Mouse (Mus musculus) embryonic facial prominence, embryonic 13.5 days (tissue): ENCODE measurements at regions not wholly inside any gene's neighbourhood (a gene's known extent, or its start where the extent isn't known, plus 50 kb on each side); places are given as distances from the start of the nearest gene placed in this dataset.

Experiments used
- ATAC-seq: fragments of 200-750 bp; cut with Nextera tagmentation; 2 replicates; pipeline ENCODE4 v1.8.0; 2017; ENCODE audit warnings: low read depth; ENCODE audit not compliant: insufficient number of reproducible peaks, insufficient read depth, low FRiP score, low TSS enrichment
- H3K27ac ChIP-seq: fragments of 300-500 bp; sonication (generic); 2 replicates; pipeline ENCODE4 v1.5.1; 2015; ENCODE audit warnings: moderate library complexity, mild to moderate bottlenecking, inconsistent platforms
- H3K27me3 ChIP-seq: fragments of 300-500 bp; sonication (generic); 2 replicates; pipeline ENCODE4 v1.6.1; 2015; ENCODE audit warnings: mild to moderate bottlenecking, inconsistent platforms
- H3K36me3 ChIP-seq: fragments of 300-500 bp; sonication (generic); 2 replicates; pipeline ENCODE4 v1.6.1; 2015; ENCODE audit warnings: mild to moderate bottlenecking, inconsistent platforms
- H3K4me1 ChIP-seq: fragments of 300-500 bp; sonication (generic); 2 replicates; pipeline ENCODE4 v1.6.1; 2015; ENCODE audit warnings: inconsistent platforms
- H3K4me2 ChIP-seq: fragments of 300-500 bp; sonication (generic); 2 replicates; pipeline ENCODE4 v1.6.1; 2015; ENCODE audit warnings: moderate library complexity, mild to moderate bottlenecking, inconsistent platforms
- H3K4me3 ChIP-seq: fragments of 300-500 bp; sonication (generic); 2 replicates; pipeline ENCODE4 v1.5.1; 2015; ENCODE audit warnings: mild to moderate bottlenecking, inconsistent platforms
- H3K9ac ChIP-seq: fragments of 300-500 bp; sonication (generic); 2 replicates; pipeline ENCODE4 v1.6.1; 2015; ENCODE audit warnings: mild to moderate bottlenecking, inconsistent platforms
- H3K9me3 ChIP-seq: fragments of 300-500 bp; sonication (generic); 2 replicates; pipeline ENCODE4 v1.6.1; 2016; ENCODE audit warnings: inconsistent platforms
- WGBS: fragments of 180-500 bp; shearing (Covaris S2); methylation state at CpG from one replicate; pipeline ENCODE4 v1.1.7; 2015; ENCODE audit warnings: mixed read lengths; 5-methylcytosine and 5-hydroxymethylcytosine counted together

GRCm38 (mm10) chr6:91592651-91593050 is 76.9 kb downstream of the Lsm3 start:
- Histone ChIP-seq H3K4me3 (no peak overlapping the region), H3K27ac (no peak overlapping the region), H3K27me3 (no peaks in the 10 kb centered on the region), H3K4me2 (no peak overlapping the region), H3K4me1 (peaks cover 12% of the 10 kb centered on the region), H3K36me3 (no peaks in the 10 kb centered on the region), H3K9me3 (no peaks in the 10 kb centered on the region), H3K9ac (no peak overlapping the region)
- 72% methylated on average over 2 of the region's 2 CpGs for WGBS
- ATAC-seq: no peak

GRCm38 (mm10) chr6:91598942-91599341 is 83.2 kb downstream of the Lsm3 start:
- no peak for ATAC-seq
- H3K9me3 ChIP-seq: 0 out of 2 replicates have a peak, but pooled peaks cover 5% of the 10 kb centered on the region
- H3K4me2 ChIP-seq: no peak overlapping the region
- no peaks in the 10 kb centered on the region for H3K36me3 ChIP-seq
- H3K4me1 ChIP-seq: peaks cover 8% of the 10 kb centered on the region; the same call in 1 of the 2 replicates
- no peak overlapping the region for H3K4me3 ChIP-seq
- WGBS: 48% methylated on average over 10 of the region's 10 CpGs
- H3K27me3 ChIP-seq: no peaks in the 10 kb centered on the region
- no peak overlapping the region for H3K9ac ChIP-seq
- no peak overlapping the region; the same call in 1 of the 2 replicates for H3K27ac ChIP-seq

GRCm38 (mm10) chr6:91600116-91600515 is 83.7 kb upstream of the Slc6a6 start:
- ATAC-seq: no peak
- Histone ChIP-seq H3K27ac (no peak overlapping the region), H3K4me1 (peaks cover 8% of the 10 kb centered on the region; the same call in 1 of the 2 replicates), H3K4me3 (no peak overlapping the region), H3K36me3 (no peaks in the 10 kb centered on the region), H3K4me2 (no peak overlapping the region), H3K27me3 (no peaks in the 10 kb centered on the region), H3K9me3 (0 out of 2 replicates have a peak, but pooled peaks cover 5% of the 10 kb centered on the region), H3K9ac (no peak overlapping the region)
- 87% methylated on average over 3 of the region's 3 CpGs for WGBS

- no peak for ATAC-seq
- no peak overlapping the region for H3K4me2 ChIP-seq
- no peaks in the 10 kb centered on the region for H3K27me3 ChIP-seq
- H3K4me1 ChIP-seq: peaks cover 4% of the 10 kb centered on the region; the same call in 1 of the 2 replicates
- H3K27ac ChIP-seq: no peak overlapping the region
- H3K9ac ChIP-seq: no peak overlapping the region
- no peak overlapping the region for H3K4me3 ChIP-seq
- H3K36me3 ChIP-seq: no peaks in the 10 kb centered on the region
- H3K9me3 ChIP-seq: 0 out of 2 replicates have a peak, but pooled peaks cover 5% of the 10 kb centered on the region
- 87% methylated on average over 10 of the region's 10 CpGs for WGBS
These were observed 77.1 kb upstream of the Slc6a6 start for GRCm38 (mm10) chr6:91606634-91607215.

- peaks cover 4% of the 10 kb centered on the region; the same call in 1 of the 2 replicates for H3K4me1 ChIP-seq
- H3K4me3 ChIP-seq: no peak overlapping the region
- no peaks in the 10 kb centered on the region for H3K36me3 ChIP-seq
- 77% methylated on average over 12 of the region's 12 CpGs for WGBS
- no peak overlapping the region for H3K27ac ChIP-seq
- H3K9me3 ChIP-seq: 0 out of 2 replicates have a peak, but pooled peaks cover 1% of the 10 kb centered on the region
- no peak for ATAC-seq
- H3K27me3 ChIP-seq: no peaks in the 10 kb centered on the region
- H3K4me2 ChIP-seq: no peak overlapping the region
- H3K9ac ChIP-seq: no peak overlapping the region
These were observed 76.1 kb upstream of the Slc6a6 start for GRCm38 (mm10) chr6:91607613-91608272.

DNA sequence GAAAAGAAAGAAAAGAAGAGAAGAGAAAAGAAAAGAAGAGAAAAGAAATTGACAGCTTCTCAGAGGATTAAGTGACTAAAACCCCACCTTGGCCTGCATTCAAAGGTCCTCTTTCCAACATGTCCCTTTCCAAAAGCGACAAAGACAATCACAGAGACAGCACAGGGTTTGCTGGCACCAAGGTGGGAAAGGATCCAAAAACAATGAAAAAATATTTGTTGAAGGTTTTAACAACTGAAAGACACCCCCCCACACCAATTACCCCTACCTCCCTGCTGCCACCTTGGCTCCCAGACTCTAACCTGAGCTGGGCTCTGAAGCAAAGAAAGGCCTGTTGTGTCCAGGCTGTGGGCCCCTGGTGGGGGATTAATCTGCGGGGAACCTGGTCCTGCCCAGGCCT is 74.2 kb upstream of the Slc6a6 start:
- H3K27me3 ChIP-seq: no peaks in the 10 kb centered on the region
- H3K9ac ChIP-seq: no peak overlapping the region
- no peaks in the 10 kb centered on the region for H3K9me3 ChIP-seq
- H3K4me3 ChIP-seq: no peak overlapping the region
- no peak overlapping the region for H3K27ac ChIP-seq
- H3K36me3 ChIP-seq: no peaks in the 10 kb centered on the region
- no peak for ATAC-seq
- 28% methylated on average over 2 of the region's 2 CpGs for WGBS
- H3K4me2 ChIP-seq: no peak overlapping the region
- H3K4me1 ChIP-seq: peaks cover 4% of the 10 kb centered on the region; the same call in 1 of the 2 replicates

DNA sequence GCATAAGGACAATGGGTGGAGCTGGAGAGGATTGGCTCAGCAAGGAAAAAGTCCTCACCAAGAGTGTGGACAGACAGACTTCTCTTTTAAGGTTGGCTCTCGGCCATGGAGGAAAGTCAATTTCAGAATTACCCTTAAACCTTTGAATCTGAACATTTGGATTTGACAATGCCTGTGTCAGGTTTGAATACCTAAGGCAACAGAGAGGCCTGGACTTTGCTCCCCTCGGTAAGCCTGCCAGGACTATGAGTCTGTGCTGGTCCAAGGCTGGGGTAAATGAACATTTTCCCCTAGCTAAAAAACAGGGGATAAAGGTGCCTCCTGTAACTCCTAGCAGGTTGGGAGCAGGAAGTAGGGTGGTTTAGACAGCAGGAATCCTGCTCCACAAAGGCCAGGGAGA is 68.8 kb upstream of the Slc6a6 start:
- Histone ChIP-seq H3K4me1 (peaks cover 32% of the 10 kb centered on the region), H3K27ac (peak overlapping the region; percentile 44; the same call in 1 of the 2 replicates), H3K4me3 (no peak overlapping the region), H3K4me2 (no peak overlapping the region), H3K9ac (no peak overlapping the region), H3K9me3 (no peaks in the 10 kb centered on the region), H3K36me3 (no peaks in the 10 kb centered on the region), H3K27me3 (no peaks in the 10 kb centered on the region)
- 55% methylated on average over 2 of the region's 2 CpGs for WGBS
- ATAC-seq: no peak

- peak overlapping the region; percentile 64; the same call in 1 of the 2 replicates for H3K27ac ChIP-seq
- H3K36me3 ChIP-seq: no peaks in the 10 kb centered on the region
- H3K4me3 ChIP-seq: peak overlapping the region; percentile 37
- no peaks in the 10 kb centered on the region for H3K9me3 ChIP-seq
- H3K4me2 ChIP-seq: peak overlapping the region; percentile 61
- H3K4me1 ChIP-seq: peaks cover 37% of the 10 kb centered on the region
- H3K9ac ChIP-seq: peak overlapping the region; percentile 70
- no peaks in the 10 kb centered on the region for H3K27me3 ChIP-seq
- WGBS: 61% methylated on average over 7 of the region's 7 CpGs
- no peak for ATAC-seq
These were observed 67.3 kb upstream of the Slc6a6 start for GRCm38 (mm10) chr6:91616541-91616940.

DNA sequence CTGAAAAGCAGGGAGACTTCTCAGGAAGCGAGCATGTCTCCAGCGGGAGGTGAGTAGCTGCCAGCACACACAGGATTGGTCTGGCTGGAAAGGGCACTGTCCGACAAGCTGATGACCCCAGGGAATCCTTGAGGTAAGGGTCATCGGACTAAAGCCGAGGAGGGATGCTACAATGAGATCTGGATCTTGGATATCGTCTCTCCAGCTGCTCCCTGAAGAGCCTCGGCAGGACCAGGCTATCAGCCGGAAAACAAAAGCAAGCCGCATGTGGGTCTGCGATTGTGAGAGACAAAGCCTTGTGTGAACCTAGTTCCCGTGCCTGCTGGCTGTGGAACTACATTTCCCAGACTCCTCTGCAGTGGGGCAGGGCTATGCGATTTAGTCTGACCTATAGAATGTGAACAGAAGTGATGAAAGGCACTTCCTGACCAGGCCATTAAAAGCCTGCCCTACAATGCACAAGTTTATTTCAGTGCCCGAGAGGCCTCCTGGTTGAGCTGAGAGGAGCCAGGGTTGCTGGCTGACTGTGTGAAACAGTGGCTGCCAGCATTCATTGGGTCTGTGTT is 66.7 kb upstream of the Slc6a6 start:
- peak overlapping the region; percentile 64 for H3K27ac ChIP-seq
- peak overlapping the region; percentile 37 for H3K4me3 ChIP-seq
- H3K4me2 ChIP-seq: peak overlapping the region; percentile 61
- H3K27me3 ChIP-seq: no peaks in the 10 kb centered on the region
- no peaks in the 10 kb centered on the region for H3K9me3 ChIP-seq
- peak; percentile 82 for ATAC-seq
- H3K4me1 ChIP-seq: peaks cover 37% of the 10 kb centered on the region
- H3K9ac ChIP-seq: peak overlapping the region; percentile 70
- 3% methylated on average over 13 of the region's 13 CpGs for WGBS
- no peaks in the 10 kb centered on the region for H3K36me3 ChIP-seq

DNA sequence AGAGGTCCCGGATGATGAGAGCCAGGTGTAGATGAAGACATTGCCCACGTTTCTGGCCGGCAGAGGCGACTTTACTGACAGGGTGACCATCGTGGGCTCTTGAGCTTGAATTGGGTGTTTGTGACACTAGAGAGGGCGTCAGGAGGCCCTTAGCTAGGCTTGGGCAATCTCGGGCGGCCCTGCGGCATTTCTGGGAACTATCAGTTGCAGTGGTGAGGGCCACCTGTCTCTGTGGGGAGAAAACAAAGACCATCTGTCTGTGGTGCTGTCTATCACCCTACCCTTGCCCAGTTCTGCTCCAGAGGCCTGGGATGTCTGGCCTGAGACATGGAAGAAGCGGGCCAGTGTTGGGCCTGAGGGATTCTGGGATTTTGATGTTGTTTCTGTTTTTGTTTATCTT is 66.2 kb upstream of the Slc6a6 start:
- 74% methylated on average over 10 of the region's 10 CpGs for WGBS
- no peak overlapping the region for H3K27ac ChIP-seq
- no peaks in the 10 kb centered on the region for H3K9me3 ChIP-seq
- H3K4me2 ChIP-seq: peak overlapping the region; percentile 61
- ATAC-seq: no peak
- peaks cover 37% of the 10 kb centered on the region for H3K4me1 ChIP-seq
- no peaks in the 10 kb centered on the region for H3K27me3 ChIP-seq
- no peaks in the 10 kb centered on the region for H3K36me3 ChIP-seq
- H3K9ac ChIP-seq: peak overlapping the region; percentile 70
- no peak overlapping the region for H3K4me3 ChIP-seq

DNA sequence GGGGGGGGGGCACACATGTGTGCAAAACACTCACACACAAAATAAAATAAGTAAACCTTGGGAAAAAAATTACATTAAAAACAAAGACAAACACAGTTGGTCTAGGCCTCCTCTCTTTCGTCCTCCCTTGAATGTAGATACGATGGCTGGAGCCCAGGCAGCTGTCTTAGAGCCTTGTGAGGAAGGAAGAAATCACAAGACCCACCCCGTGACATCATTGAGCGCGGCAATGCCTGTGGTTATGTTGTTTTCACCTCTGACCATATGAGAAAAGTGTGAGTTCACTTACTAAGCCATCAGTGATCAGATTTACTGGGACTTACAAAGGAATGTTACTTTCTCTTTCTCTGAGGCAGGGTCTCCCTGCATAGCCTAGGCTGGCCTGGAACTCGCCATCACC is 64.8 kb upstream of the Slc6a6 start:
- no peaks in the 10 kb centered on the region for H3K27me3 ChIP-seq
- ATAC-seq: no peak
- no peak overlapping the region for H3K4me3 ChIP-seq
- H3K4me1 ChIP-seq: peaks cover 37% of the 10 kb centered on the region
- no peak overlapping the region for H3K9ac ChIP-seq
- no peaks in the 10 kb centered on the region for H3K9me3 ChIP-seq
- WGBS: 88% methylated on average over 6 of the region's 6 CpGs
- H3K36me3 ChIP-seq: no peaks in the 10 kb centered on the region
- H3K27ac ChIP-seq: no peak overlapping the region
- no peak overlapping the region for H3K4me2 ChIP-seq
